Mouse (Mus musculus) bone marrow, adult 2 months (tissue): ENCODE measurements at regions not wholly inside any gene's neighbourhood (a gene's known extent, or its start where the extent isn't known, plus 50 kb on each side); places are given as distances from the start of the nearest gene placed in this dataset.

ENCODE experiments used
- CTCF ChIP-seq: fragments of 200-500 bp; IDR thresholded peaks from 2 replicates; pipeline ENCODE4 v1.5.1; 2011; ENCODE audit warnings: low read length, control low read depth; ENCODE audit not compliant: control insufficient read depth, insufficient read depth
- POLR2A ChIP-seq: fragments of 200-500 bp; IDR thresholded peaks from 2 replicates; pipeline ENCODE4 v1.6.1; 2011; ENCODE audit warnings: low read depth, mild to moderate bottlenecking, control low read depth, low read length, borderline replicate concordance; ENCODE audit not compliant: control insufficient read depth

DNA sequence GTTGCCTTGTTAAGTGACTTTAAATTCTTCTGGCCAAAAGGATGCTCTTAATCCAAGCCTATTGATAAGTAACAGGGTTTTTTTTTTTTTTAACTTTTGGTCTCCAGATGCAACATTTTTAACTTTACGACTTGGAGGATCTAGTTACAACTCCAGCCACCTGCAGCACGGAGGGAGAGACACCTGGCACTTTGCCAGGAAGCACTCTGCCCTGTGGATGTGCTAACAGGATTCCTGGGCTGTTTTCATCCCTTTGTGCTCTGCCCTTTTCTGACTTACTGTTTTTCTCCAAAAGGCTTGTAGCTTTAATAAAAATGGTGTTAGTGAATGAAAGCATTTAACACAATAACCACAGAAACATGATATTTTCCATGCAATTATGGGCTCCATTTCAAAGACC is 233.3 kb upstream of the BC052040 start:
- TF ChIP-seq CTCF (no peak), POLR2A (no peak)
